23 mouse cellular contexts compared by ENCODE assay signal in the genomic region with DNA sequence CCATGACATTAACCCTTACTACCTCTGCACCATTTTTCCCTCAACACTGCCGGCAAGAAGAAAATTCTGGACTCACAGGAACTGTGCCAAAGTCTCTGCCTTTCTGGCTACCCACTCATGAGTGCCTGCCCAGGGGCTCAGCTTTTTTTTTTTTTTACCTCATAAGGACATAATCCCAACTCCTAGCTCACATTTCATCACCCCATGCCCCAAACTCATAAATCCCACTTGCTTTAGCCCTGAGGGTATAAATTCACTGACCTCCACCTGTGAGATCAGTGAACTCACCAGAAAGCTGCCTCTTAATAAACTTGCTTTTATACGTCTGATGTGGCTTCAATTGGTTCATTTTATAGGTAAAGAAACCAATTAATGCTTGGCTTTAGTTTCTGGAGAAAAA. TPM values are rescaled to one million over a fixed set of nuclear protein-coding genes. Genes with fewer than 3 reads are reported as not detected.
DNase-seq lines count a peak whose midpoint lies in the region; ATAC-seq and TF ChIP-seq lines count a peak whose summit lies in the region.
"Had no signal": no experiment of that assay in that cellular context is flagged by ENCODE, and none has a peak within 500 bp of the region (broad histone marks: within the 10 kb centered on the region; RNA-seq: fewer than 3 reads in every experiment).

No protein-coding gene starts in this region.

- H3K4me2 ChIP-seq in kidney, postnatal 0 days (ENCODE audit: low read length): no peak overlapping the region
- H3K4me2 ChIP-seq in limb, embryonic 11.5 days (ENCODE audit: low read depth, severe bottlenecking): no peak overlapping the region
- H3K4me2 ChIP-seq: embryonic facial prominence, embryonic 15.5 days; forebrain, embryonic 15.5 days; heart, embryonic 11.5 days; heart, embryonic 15.5 days; hindbrain, embryonic 13.5 days had no signal

- TF ChIP-seq CTCF in kidney, postnatal 0 days (IDR thresholded peaks at IDR 0.05; ENCODE audit: low read depth): no peak
- no peak for TF ChIP-seq CTCF in thymus, adult 2 months (IDR thresholded peaks at IDR 0.05; ENCODE audit: borderline replicate concordance, control insufficient read depth, extremely low read depth, insufficient read depth, low read length, poor library complexity)

- H3K27me3 ChIP-seq in kidney, postnatal 0 days (ENCODE audit: insufficient read depth, low read length): no peaks in the 10 kb centered on the region
- no peaks in the 10 kb centered on the region for H3K27me3 ChIP-seq in limb, embryonic 11.5 days (ENCODE audit: control insufficient read depth, insufficient read depth, low read length)
- H3K27me3 ChIP-seq in thymus, adult 2 months (ENCODE audit: control insufficient read depth, insufficient read depth, low read length): no peaks in the 10 kb centered on the region
- H3K27me3 ChIP-seq: embryonic facial prominence, embryonic 15.5 days; forebrain, embryonic 15.5 days; heart, embryonic 15.5 days; hindbrain, embryonic 13.5 days had no signal

- no peaks in the 10 kb centered on the region for H3K36me3 ChIP-seq in kidney, postnatal 0 days (ENCODE audit: insufficient read depth, low read length)
- no peaks in the 10 kb centered on the region for H3K36me3 ChIP-seq in limb, embryonic 11.5 days (ENCODE audit: control insufficient read depth, insufficient read depth, low read length)
- no peaks in the 10 kb centered on the region for H3K36me3 ChIP-seq in thymus, adult 2 months (ENCODE audit: control insufficient read depth, insufficient read depth, low read length)
- H3K36me3 ChIP-seq: embryonic facial prominence, embryonic 15.5 days; forebrain, embryonic 10.5 days; forebrain, embryonic 15.5 days; heart, embryonic 15.5 days; hindbrain, embryonic 13.5 days had no signal

- no peak overlapping the region for H3K9ac ChIP-seq in kidney, postnatal 0 days (ENCODE audit: low read depth, low read length)
- H3K9ac ChIP-seq in limb, embryonic 11.5 days (ENCODE audit: low read length): no peak overlapping the region
- H3K9ac ChIP-seq: embryonic facial prominence, embryonic 15.5 days; forebrain, embryonic 15.5 days; heart, embryonic 15.5 days; hindbrain, embryonic 13.5 days had no signal

- DNase-seq in embryo, embryonic 11 days: peak; percentile 18
- DNase-seq in embryo, embryonic 9.5 days (ENCODE audit: extremely low spot score): no peak
- peak; percentile 19 for DNase-seq in kidney, postnatal 0 days (ENCODE audit: low spot score)
- DNase-seq in kidney, postnatal 36 days: no peak
- peak; percentile 65 for DNase-seq in limb, embryonic 11.5 days (ENCODE audit: low spot score)
- peak; percentile 21 for DNase-seq in mesoderm, embryonic 11.5 days (ENCODE audit: low read depth, low spot score)
- no peak for DNase-seq in thymus, adult 2 months
- DNase-seq in right cerebral cortex, postnatal 36 days (ENCODE audit: low spot score in 2 of 2): no peak
- DNase-seq: adrenal gland, postnatal 14 days; cerebellum, adult 11-12 months; gastrocnemius, postnatal 14 days; heart, adult 2 months; heart, postnatal 14 days had no signal

- 31% methylated on average over 2 of the region's 2 CpGs for WGBS in kidney, postnatal 0 days
- WGBS in limb, embryonic 11.5 days: 6% methylated on average over 2 of the region's 2 CpGs
- WGBS in thymus, adult 2 months: 95% methylated on average over 2 of the region's 2 CpGs

- no peak for ATAC-seq in kidney, postnatal 0 days (replicated peaks; ENCODE audit: low FRiP score, low read depth)
- peak; percentile 86 for ATAC-seq in limb, embryonic 11.5 days (ENCODE audit: insufficient number of reproducible peaks, low FRiP score, low TSS enrichment, low read depth)
- ATAC-seq: activated CD4-positive, CD25-positive, alpha-beta regulatory T cell, adult 4 months; forebrain, embryonic 15.5 days; hindbrain, postnatal 0 days had no signal

- H3K4me1 ChIP-seq in kidney, postnatal 0 days (replicated peaks; ENCODE audit: insufficient read depth, low read length): no peaks in the 10 kb centered on the region
- no peaks in the 10 kb centered on the region for H3K4me1 ChIP-seq in limb, embryonic 11.5 days (ENCODE audit: control insufficient read depth, insufficient read depth, low read length)
- H3K4me1 ChIP-seq in thymus, adult 2 months (replicated peaks; ENCODE audit: control insufficient read depth, insufficient read depth, low read length): no peaks in the 10 kb centered on the region
- H3K4me1 ChIP-seq: embryonic facial prominence, embryonic 15.5 days; forebrain, embryonic 10.5 days; heart, embryonic 15.5 days; hindbrain, embryonic 13.5 days had no signal

- no peak overlapping the region for H3K4me3 ChIP-seq in kidney, postnatal 0 days (replicated peaks; ENCODE audit: low read depth, low read length)
- H3K4me3 ChIP-seq in limb, embryonic 11.5 days (ENCODE audit: low read depth, low read length): no peak overlapping the region
- H3K4me3 ChIP-seq in thymus, adult 2 months (ENCODE audit: control insufficient read depth, insufficient read depth, low read length): no peak overlapping the region
- H3K4me3 ChIP-seq: embryonic facial prominence, embryonic 15.5 days; erythroblast, embryonic 14.5 days; forebrain, embryonic 10.5 days; forebrain, embryonic 15.5 days; heart, adult 2 months; heart, embryonic 15.5 days; hindbrain, embryonic 13.5 days had no signal

- no peak for TF ChIP-seq POLR2A in thymus, adult 2 months (IDR thresholded peaks at IDR 0.05; ENCODE audit: control insufficient read depth, extremely low read depth, insufficient read depth, low read length, poor library complexity)

- no peaks in the 10 kb centered on the region for H3K9me3 ChIP-seq in kidney, postnatal 0 days (replicated peaks; ENCODE audit: low read length)
- H3K9me3 ChIP-seq in limb, embryonic 11.5 days (ENCODE audit: control insufficient read depth, low read length): no peaks in the 10 kb centered on the region
- H3K9me3 ChIP-seq: embryonic facial prominence, embryonic 15.5 days; forebrain, embryonic 10.5 days; forebrain, embryonic 15.5 days; heart, embryonic 15.5 days; hindbrain, embryonic 13.5 days had no signal

- no peak overlapping the region for H3K27ac ChIP-seq in kidney, postnatal 0 days
- H3K27ac ChIP-seq in limb, embryonic 11.5 days (replicated peaks; ENCODE audit: low read depth, low read length): no peak overlapping the region
- no peak overlapping the region for H3K27ac ChIP-seq in thymus, adult 2 months (ENCODE audit: control insufficient read depth, insufficient read depth, low read length)
- H3K27ac ChIP-seq: embryonic facial prominence, embryonic 15.5 days; forebrain, embryonic 10.5 days; forebrain, embryonic 15.5 days; heart, adult 2 months; heart, embryonic 15.5 days; hindbrain, embryonic 13.5 days; hindbrain, postnatal 0 days had no signal

RNA-seq across cellular contexts. Expression of a gene that starts 28.5 kb away (rescaled TPM):
- polyA plus RNA-seq in kidney, postnatal 0 days (2015; fragmentation: Nextera tagmentation; extraction: Ambion mirVana): 0.52 and 0.75 TPM in 2 replicates
- polyA plus RNA-seq in limb, embryonic 11.5 days (2014; fragmentation: Nextera tagmentation; extraction: Ambion mirVana): 0.13 and 0.33 TPM in 2 replicates
- polyA plus RNA-seq in thymus, adult 2 months (2012; rRNA removed): 1.2 and 1.4 TPM in 2 replicates
- polyA plus RNA-seq: C2C12 had no signal

Comparison
In these comparisons a context has a peak if more than half of its experiments do, and no peak if none do; other contexts are left out.
1. DNase-seq: peak in embryo, embryonic 11 days (single experiment), kidney, postnatal 0 days (single experiment), limb, embryonic 11.5 days (single experiment) and mesoderm, embryonic 11.5 days (single experiment); none in embryo, embryonic 9.5 days (single experiment), kidney, postnatal 36 days (0 of 2), thymus, adult 2 months (single experiment) and right cerebral cortex, postnatal 36 days (0 of 2).